Mouse (Mus musculus) spleen, adult 2 months (tissue): ENCODE data around the gene Denr. TPM values are rescaled to one million over a fixed set of nuclear protein-coding genes. Genes with fewer than 3 reads are reported as not detected.

Experiments
- DNase-seq, 2 experiments: peaks; one replicate each; pipeline versions ENCODE4 v3.0.0 to v3.0.0-alpha.2; 2012 to 2021; ENCODE audit warnings: low spot score in 2 of 2, low read depth in 1 of 2
- H3K27ac ChIP-seq: fragments of 200-500 bp; 2 replicates; pipeline ENCODE4 v1.5.1; 2012; ENCODE audit warnings: low read length, inconsistent platforms; ENCODE audit not compliant: insufficient read depth
- H3K27me3 ChIP-seq: fragments of 200-500 bp; 2 replicates; pipeline ENCODE4 v1.6.1; 2012; ENCODE audit warnings: mild to moderate bottlenecking, moderate library complexity, low read length, inconsistent platforms; ENCODE audit not compliant: control insufficient read depth, insufficient read depth
- H3K36me3 ChIP-seq: fragments of 200-500 bp; 2 replicates; pipeline ENCODE4 v1.6.1; 2012; ENCODE audit warnings: mild to moderate bottlenecking, low read length, inconsistent platforms; ENCODE audit not compliant: control insufficient read depth, insufficient read depth
- H3K4me1 ChIP-seq: fragments of 200-500 bp; 2 replicates; pipeline ENCODE4 v1.6.1; 2011; ENCODE audit warnings: inconsistent platforms; ENCODE audit not compliant: control insufficient read depth, insufficient read depth, insufficient read length
- H3K4me3 ChIP-seq: fragments of 200-500 bp; 2 replicates; pipeline ENCODE4 v1.5.1; 2011; ENCODE audit warnings: mild to moderate bottlenecking, inconsistent platforms; ENCODE audit not compliant: insufficient read depth, insufficient read length; ENCODE audit errors: extremely low read depth
- CTCF ChIP-seq: fragments of 200-500 bp; IDR thresholded peaks from 2 replicates; pipeline ENCODE4 v1.5.1; 2011; ENCODE audit warnings: mild to moderate bottlenecking, inconsistent platforms; ENCODE audit not compliant: insufficient read depth, insufficient read length, insufficient replicate concordance; ENCODE audit errors: extremely low read depth
- POLR2A ChIP-seq: fragments of 200-500 bp; IDR thresholded peaks from 2 replicates; pipeline ENCODE4 v1.6.1; 2011; ENCODE audit warnings: low read depth, low read length, inconsistent platforms
- WGBS: fragments of 180-500 bp; shearing (Covaris S2); methylation state at CpG from one replicate; pipeline ENCODE4 v1.1.7; 2018; 5-methylcytosine and 5-hydroxymethylcytosine counted together
- polyA plus RNA-seq: library from polyadenylated mRNA; depleted of rRNA; stranded (reverse); fragments of >200 nt; gene quantifications from 2 replicates; pipeline ENCODE4 v1.2.3, GENCODE M21; 2012

Gene Denr
- polyA plus RNA-seq, 1 experiment = 14.1 TPM

DNA sequence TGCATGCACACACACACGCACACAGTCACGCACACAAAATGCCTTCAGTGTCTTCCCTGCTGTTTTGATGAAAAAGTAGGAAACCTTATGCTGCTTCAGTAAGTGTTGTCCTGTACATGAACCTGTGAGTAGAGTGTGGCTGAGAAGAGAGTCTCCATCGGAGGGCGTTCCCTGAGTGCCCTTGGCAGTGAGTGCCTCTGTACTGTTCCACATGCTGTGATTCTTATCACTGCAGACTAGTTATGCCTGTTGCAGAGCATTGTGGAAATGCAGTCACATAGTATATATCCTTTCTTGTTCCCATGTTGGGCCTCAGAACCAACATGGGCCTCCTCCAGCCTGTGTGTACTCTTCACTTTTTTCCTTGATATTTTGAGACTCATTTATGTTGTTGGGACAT, 57.2 kb downstream of the Denr start:
- no peak overlapping the region for H3K27ac ChIP-seq
- no peaks in the 10 kb centered on the region for H3K4me1 ChIP-seq
- 94% methylated on average over 4 of the region's 4 CpGs for WGBS
- no peaks in the 10 kb centered on the region for H3K27me3 ChIP-seq
- H3K36me3 ChIP-seq = no peaks in the 10 kb centered on the region
- H3K4me3 ChIP-seq = no peak overlapping the region
- TF ChIP-seq POLR2A = no peak
- TF ChIP-seq CTCF = no peak
- DNase-seq = no peak

DNA sequence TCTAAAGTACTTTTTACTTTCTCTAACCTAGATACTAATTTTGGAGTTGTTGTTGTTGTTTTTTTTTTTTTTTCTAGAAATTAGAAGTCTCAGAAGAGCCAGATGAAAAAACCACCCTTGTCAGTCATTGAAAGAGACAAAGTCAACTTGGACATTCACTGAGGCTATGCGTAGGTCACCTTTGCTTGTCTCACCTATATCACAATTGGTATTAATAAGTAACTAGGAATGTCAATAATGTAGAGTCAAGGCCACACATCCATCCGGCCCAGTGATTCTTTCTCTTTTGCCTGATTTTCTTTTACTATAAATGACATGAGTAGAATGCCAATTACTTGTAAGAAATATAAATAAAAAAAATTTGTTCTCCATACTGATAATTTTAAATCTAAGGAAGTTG, 59.8 kb downstream of the Denr start:
- DNase-seq = no peak
- 93% methylated on average over 2 of the region's 2 CpGs for WGBS
- TF ChIP-seq POLR2A (no peak), CTCF (no peak)
- no peaks in the 10 kb centered on the region for H3K4me1 ChIP-seq
- H3K27ac ChIP-seq = no peak overlapping the region
- H3K4me3 ChIP-seq = no peak overlapping the region
- no peaks in the 10 kb centered on the region for H3K27me3 ChIP-seq
- no peaks in the 10 kb centered on the region for H3K36me3 ChIP-seq

DNA sequence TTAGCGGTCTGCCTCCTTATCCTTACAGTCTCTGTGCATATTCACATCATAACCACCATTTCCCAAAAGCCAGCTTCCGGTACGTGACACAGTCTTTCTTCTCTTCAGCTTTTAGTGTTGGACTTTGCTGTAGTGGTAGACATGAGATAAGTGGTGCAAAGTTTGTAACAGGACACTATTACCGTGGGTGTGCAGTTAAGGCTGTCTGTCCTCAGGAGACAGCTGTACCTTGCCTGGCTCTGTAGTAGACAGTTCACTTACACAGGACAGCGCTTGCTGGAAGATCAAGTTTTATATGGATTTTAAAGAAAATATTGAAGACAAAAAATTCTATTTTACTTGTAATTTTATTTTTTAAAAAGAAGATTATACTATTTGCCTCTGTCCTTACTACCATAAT, 61.5 kb downstream of the Denr start:
- Histone ChIP-seq H3K27ac (no peak overlapping the region), H3K4me3 (no peak overlapping the region), H3K4me1 (no peaks in the 10 kb centered on the region), H3K27me3 (no peaks in the 10 kb centered on the region), H3K36me3 (no peaks in the 10 kb centered on the region)
- WGBS = 92% methylated on average over 5 of the region's 5 CpGs
- TF ChIP-seq POLR2A = no peak
- TF ChIP-seq CTCF = no peak
- DNase-seq = no peak

DNA sequence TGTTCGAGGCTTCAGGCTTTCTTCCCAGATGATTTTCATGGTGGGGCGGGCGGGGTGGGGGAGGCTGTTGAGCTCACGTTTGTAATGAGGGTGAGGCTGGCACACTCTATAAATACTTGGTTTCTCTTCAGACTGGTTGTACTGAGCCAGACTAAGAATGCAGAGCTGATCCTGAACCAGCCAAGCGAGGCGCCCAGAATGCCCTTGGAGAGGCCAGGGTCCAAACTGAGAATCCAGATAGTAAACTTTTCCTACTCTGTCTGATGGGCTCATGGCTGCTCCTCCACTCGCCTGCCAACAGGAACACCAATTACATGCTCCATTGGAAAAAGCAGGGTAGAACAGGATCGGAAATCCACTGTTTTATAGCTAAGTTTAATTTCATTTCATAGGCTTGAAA, 62.2 kb downstream of the Denr start:
- Histone ChIP-seq H3K27me3 (no peaks in the 10 kb centered on the region), H3K4me1 (no peaks in the 10 kb centered on the region), H3K36me3 (no peaks in the 10 kb centered on the region), H3K4me3 (no peak overlapping the region), H3K27ac (no peak overlapping the region)
- 86% methylated on average over 8 of the region's 8 CpGs for WGBS
- TF ChIP-seq CTCF (no peak), POLR2A (no peak)
- no peak for DNase-seq

DNA sequence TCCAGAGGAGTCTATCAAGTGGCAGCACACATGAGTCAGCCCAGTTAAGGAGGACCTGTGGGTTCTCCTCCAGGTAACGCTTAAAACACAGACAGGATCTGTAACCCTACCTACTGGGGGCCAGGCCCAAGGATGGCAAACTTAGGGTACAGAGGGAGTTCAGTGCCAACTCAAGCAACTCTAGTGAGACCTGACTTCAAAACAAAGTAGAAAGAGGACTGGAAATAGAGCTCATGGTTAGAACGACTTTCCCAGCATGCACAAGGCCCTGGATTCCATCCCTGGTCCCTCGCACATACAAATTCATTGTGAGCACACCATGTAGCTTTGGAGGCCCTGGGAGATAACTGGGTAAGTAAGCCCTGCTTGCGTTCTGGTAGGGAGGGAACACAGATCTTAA, 63.6 kb downstream of the Denr start:
- no peak overlapping the region for H3K27ac ChIP-seq
- 85% methylated on average over 4 of the region's 4 CpGs for WGBS
- TF ChIP-seq POLR2A (no peak), CTCF (no peak)
- peaks cover under 1% of the 10 kb centered on the region; the same call in 1 of the 2 replicates for H3K4me1 ChIP-seq
- no peak overlapping the region for H3K4me3 ChIP-seq
- no peaks in the 10 kb centered on the region for H3K27me3 ChIP-seq
- H3K36me3 ChIP-seq = no peaks in the 10 kb centered on the region
- DNase-seq = no peak

DNA sequence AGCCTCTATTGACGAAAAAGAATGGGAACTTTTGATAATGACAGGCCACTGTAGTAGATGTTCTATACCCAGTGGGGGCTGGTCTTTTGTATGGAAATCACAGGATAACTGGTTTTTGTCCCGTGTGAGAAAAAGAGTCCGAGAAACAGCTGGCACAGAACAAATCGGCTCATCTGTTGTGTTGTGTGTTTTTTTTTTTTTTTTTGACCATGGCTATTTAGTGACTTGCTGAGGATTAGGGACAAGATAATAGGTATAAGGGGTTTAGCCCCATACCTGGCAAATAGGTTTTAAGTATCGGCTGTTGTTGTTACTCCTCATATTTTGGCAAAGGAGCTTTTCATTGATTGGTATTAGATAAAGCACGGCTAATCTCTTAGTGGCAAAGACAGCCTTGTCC, 65.5 kb downstream of the Denr start:
- TF ChIP-seq CTCF (no peak), POLR2A (no peak)
- no peak for DNase-seq
- Histone ChIP-seq H3K27me3 (no peaks in the 10 kb centered on the region), H3K4me3 (no peak overlapping the region), H3K4me1 (peaks cover 11% of the 10 kb centered on the region; the same call in 1 of the 2 replicates), H3K27ac (peak overlapping the region; percentile 29; the same call in 1 of the 2 replicates), H3K36me3 (peaks cover 4% of the 10 kb centered on the region; the same call in 1 of the 2 replicates)
- 74% methylated on average over 6 of the region's 6 CpGs for WGBS

DNA sequence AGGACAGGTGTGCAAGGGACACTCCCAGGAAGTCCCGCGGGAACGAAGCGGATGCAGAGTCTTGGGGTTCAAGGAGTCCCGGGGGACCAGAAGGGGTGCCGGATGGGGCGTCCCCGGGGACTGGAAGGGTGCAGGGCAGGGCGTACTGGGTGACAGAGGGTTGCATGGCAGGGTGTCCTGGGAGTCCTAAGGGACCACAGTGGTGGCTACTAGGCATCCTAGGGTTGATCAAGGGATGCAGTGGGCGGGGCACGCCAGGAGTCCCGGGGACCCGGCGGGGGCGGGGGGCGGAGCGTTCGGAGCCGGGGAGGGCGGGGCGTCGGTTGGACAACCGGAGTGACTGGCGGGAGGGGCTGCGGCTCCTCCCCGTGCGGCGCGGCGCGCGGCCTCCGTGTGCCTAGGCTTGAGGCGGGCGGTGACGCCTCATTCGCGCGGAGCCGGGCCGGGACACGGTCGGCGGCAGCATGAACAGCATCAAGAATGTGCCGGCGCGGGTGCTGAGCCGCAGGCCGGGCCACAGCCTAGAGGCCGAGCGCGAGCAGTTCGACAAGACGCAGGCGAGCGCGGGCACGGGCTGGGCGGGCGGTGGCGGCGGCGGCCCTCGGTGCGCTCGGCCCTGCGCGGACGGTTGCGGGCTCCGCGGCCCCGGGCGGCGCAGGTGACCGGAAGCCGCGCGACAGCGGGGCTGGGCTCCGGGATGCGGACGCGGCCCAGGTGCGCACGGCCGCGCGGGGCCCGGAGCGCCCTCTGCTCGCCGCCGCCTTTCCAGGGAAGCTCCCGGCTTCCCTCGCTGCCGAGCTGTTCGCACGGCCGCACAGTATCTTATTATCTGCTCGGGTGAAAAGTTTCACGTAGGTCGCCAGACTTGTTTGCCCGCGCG, 66.6 kb downstream of the Denr start, which contains the start of gene Hip1r:
Hip1r (plus strand) TSS at position 330 of the 880 bp plus-strand sequence.
- WGBS = under 1% methylated on average over 98 of the region's 106 CpGs
- TF ChIP-seq CTCF (no peak), POLR2A (peak; percentile 64)

More for the DNA sequence above, 66.6 kb downstream of the Denr start, which contains the start of gene Hip1r:
- peaks cover 20% of the 10 kb centered on the region; the same call in 1 of the 2 replicates for H3K4me1 ChIP-seq
- H3K36me3 ChIP-seq = peaks cover 4% of the 10 kb centered on the region; the same call in 1 of the 2 replicates
- peak within 1 kb of the TSS; percentile 82 for H3K4me3 ChIP-seq
- DNase-seq = peak; percentile 78 to 93
- H3K27me3 ChIP-seq = no peaks in the 10 kb centered on the region
- peak within 1 kb of the TSS; percentile 93 for H3K27ac ChIP-seq
